Mouse (Mus musculus) testis, adult 10 weeks (tissue): ENCODE data around the gene Ddn. TPM values are rescaled to one million over a fixed set of nuclear protein-coding genes. Genes with fewer than 3 reads are reported as not detected.

Source experiments
- polyA plus RNA-seq: library from polyadenylated mRNA; stranded (reverse); fragments of 350-450 nt; fragmentation: Illumina TruSeq; extraction: RNeasy Lipid Tissue Mini Kit (QIAGEN cat#74804); gene quantifications from one replicate; pipeline ENCODE4 v1.2.3, GENCODE M21; 2014; ENCODE audit warnings: low read depth, low replicate concordance

Ddn gene
- polyA plus RNA-seq, result not detected

DNA sequence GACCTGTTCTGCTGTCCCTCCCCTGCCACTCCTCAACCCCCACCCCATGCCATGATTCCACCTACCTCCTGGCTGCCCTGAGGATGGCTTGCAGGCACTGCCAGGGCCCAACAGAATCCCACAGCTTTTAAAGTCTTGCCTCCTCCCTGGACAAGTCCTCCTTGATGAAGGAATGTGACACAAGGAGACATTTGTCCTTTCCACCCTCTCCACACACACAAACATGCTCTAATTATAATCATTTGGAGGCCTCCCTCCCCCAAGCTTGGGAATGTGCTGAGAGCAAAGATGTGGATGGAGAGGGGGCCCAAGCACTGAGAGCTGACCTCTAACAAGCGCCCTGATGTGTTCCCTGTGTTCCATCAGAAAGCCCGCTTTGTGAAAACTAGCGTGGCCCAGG lies at the start of gene Ddn:
Ddn (minus strand) TSS at position 101 of the 400 bp plus-strand sequence.

GRCm38 (mm10) chr15:98830736-98831683 lies 21.7 kb upstream of the Ddn start, which contains the start of gene Prkag1:
TSS of gene Prkag1 (minus strand) at chr15:98831521.

DNA sequence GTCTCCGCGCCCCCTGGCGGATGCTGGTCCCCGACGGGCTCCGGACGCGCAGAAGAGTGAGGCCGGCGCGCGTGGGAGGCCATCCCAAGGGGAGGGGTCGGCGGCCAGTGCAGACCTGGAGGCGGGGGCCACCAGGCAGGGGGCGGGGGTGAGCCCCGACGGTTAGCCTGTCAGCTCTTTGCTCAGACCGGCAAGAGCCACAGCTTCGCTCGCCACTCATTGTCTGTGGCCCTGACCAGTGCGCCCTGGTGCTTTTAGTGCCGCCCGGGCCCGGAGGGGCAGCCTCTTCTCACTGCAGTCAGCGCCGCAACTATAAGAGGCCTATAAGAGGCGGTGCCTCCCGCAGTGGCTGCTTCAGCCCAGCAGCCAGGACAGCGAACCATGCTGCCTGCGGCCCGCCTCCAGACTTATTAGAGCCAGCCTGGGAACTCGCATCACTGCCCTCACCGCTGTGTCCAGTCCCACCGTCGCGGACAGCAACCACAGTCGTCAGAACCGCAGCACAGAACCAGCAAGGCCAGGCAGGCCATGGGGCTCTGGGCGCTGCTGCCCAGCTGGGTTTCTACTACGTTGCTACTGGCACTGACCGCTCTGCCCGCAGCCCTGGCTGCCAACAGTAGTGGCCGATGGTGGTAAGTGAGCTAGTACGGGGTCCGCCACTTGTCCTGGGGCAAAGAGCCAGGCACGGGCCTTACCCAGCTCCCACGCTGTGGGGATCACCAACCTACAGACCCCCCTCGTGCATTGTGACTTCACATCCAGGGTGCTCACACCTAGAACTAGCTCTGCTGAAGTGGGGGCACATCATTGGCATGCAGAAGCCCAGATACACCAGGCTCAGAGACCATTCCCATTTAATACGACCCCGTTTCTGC lies 19.4 kb downstream of the Ddn start, which contains the start of gene Wnt1:
Wnt1 (plus strand) TSS at position 197 of the 875 bp plus-strand sequence.

GRCm38 (mm10) chr15:98777762-98778161 lies 31.5 kb downstream of the Ddn start, which contains the start of gene Wnt10b:
TSS of gene Wnt10b (minus strand) at chr15:98778150.

DNA sequence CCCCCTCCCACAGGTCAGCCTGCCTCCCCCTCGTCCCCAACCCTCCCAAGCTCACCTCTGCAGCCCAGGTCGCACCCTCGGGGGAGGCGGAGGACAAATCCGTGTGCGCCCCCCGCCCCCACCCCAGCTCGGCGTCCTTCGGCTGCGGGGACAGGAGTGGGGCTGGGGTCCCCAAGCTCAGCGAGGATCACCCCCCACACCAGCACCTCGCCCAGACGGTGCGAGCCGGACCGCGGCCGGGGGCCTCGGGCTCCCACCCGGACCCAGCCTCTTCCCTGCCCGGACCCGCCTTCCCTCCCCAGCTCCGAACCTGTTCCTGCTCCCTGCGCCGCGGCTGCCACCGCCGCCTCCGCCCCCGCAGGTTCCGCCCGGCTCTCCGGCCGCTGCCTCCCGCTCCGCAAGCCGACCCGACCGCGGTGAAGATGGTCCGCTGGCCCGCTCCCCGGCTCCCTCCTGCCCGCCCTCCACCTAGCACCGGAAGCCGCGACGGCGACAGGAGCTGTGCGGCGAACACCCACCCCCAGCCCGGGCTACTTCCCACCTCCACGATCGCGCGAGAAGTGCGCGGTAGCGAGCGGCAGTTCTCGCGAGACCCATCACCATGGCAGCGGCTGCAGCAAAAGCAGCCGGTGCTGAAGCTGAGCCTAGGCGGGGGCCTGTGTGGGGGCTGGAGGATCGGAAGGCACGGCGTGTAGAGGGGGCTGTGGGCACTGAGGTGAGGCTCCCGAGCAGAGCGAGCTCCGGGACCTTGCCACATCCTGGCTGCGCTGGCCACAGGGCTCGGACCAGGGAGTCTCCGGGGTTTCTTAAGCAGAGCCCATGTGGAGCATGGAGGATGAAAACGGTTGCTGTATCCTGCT lies 46.4 kb downstream of the Ddn start, which contains the start of gene Arf3:
Arf3 (minus strand) TSS at position 545 of the 860 bp plus-strand sequence.

Other genes starting within 250 kb of the Ddn start
- gene Ccnt1, start 238.6 kb downstream of the Ddn start, polyA plus RNA-seq, result 50.1 TPM
- 141 TPM for gene 4930415O20Rik, start 238.5 kb downstream of the Ddn start, polyA plus RNA-seq
- gene Adcy6, start 199.4 kb downstream of the Ddn start, polyA plus RNA-seq, result 1.2 TPM
- not detected for gene Cacnb3, start 178.7 kb downstream of the Ddn start, polyA plus RNA-seq
- gene Ddx23, start 146.6 kb downstream of the Ddn start, polyA plus RNA-seq, result 2.1 TPM
- gene Rnd1, start 132.0 kb downstream of the Ddn start, polyA plus RNA-seq, result not detected
- 127 TPM for gene Ccdc65, start 101.3 kb downstream of the Ddn start, polyA plus RNA-seq
- gene Fkbp11, start 81.3 kb downstream of the Ddn start, polyA plus RNA-seq, result not detected
- gene Arf3, start 46.3 kb downstream of the Ddn start, polyA plus RNA-seq, result 19.6 TPM
- gene Wnt10b, start 31.3 kb downstream of the Ddn start, polyA plus RNA-seq, result 0.20 TPM
- gene Wnt1, start 19.6 kb downstream of the Ddn start, polyA plus RNA-seq, result not detected
- 17.5 TPM for gene Prkag1, start 22.0 kb upstream of the Ddn start, polyA plus RNA-seq
- 2.5 TPM for gene Kmt2d, start 61.7 kb upstream of the Ddn start, polyA plus RNA-seq
- 1.7 TPM for gene Rhebl1, start 85.0 kb upstream of the Ddn start, polyA plus RNA-seq
- 4.0 TPM for gene Dhh, start 89.0 kb upstream of the Ddn start, polyA plus RNA-seq
- 27.2 TPM for gene Lmbr1l, start 108.7 kb upstream of the Ddn start, polyA plus RNA-seq
- gene Tuba1b, start 125.1 kb upstream of the Ddn start, polyA plus RNA-seq, result 17.9 TPM
- gene Gm49450, start 144.1 kb upstream of the Ddn start, polyA plus RNA-seq, result not detected
- gene Tuba1a, start 144.2 kb upstream of the Ddn start, polyA plus RNA-seq, result 38.3 TPM
- 7.9 TPM for gene Tuba1c, start 220.4 kb upstream of the Ddn start, polyA plus RNA-seq
- not detected for gene Prph, start 245.7 kb upstream of the Ddn start, polyA plus RNA-seq